Mouse (Mus musculus): ENCODE measurements around the gene Primpol. TPM values are rescaled to one million over a fixed set of nuclear protein-coding genes. Genes with fewer than 3 reads are reported as not detected.

Primpol gene
- 11.6 and 14.8 TPM in 2 replicates for polyA plus RNA-seq (2015; fragmentation: Nextera tagmentation; extraction: Ambion mirVana)

DNA sequence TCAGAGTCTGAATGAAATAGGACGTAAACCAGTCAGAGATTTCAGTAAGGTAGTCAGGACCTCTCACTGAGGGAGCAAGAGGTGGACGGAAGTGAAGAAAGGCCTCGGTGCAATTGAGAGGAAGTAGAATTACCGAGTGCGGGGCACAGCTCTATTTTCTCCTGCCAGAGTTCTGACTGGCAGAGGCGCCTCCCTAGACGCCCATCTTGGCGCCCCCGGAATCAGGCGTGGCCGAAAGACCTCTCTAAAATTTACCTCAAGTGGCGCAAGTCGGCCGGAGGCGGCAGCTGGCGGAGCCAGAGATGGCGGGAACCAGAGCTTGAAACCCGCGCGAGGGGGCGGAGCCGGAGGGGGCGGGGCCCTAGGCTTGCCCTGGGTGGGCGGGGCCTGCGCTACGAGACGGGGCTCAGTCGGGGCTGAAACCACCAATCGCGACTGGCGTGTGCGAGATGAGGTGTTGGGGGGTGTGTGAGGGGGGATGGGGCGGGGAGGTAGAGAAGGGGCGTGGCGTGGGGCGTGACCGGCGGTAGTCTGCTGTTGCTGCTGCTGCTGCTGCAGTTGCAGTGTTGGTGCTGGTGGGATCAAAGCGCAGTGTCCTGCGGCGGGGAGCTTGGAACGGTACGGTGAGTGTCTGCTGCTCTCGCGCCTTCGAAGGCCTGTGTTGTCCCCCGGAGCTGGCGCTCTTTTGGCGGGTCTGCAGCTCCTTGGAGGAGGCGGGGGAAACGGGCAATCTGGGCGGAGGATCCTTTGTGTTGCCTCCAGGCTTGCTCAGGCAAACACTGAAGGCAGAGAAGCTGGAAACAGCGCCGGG lies at the start of gene Primpol, which contains the start of gene Casp3:
Gene Primpol (minus strand): TSS at position 334 of the 811 bp plus-strand sequence.
Gene Casp3 (plus strand): TSS at position 413 of the 811 bp plus-strand sequence.
- peak; percentile 97 for ATAC-seq (ENCODE audit: insufficient number of reproducible peaks, low FRiP score, low TSS enrichment, low read depth)
- WGBS, result under 1% methylated on average over 54 of the region's 54 CpGs
- H3K4me1 ChIP-seq, result peaks cover 30% of the 10 kb centered on the region
- H3K9me3 ChIP-seq (replicated peaks), result no peaks in the 10 kb centered on the region
- H3K27ac ChIP-seq (replicated peaks), result peak within 1 kb of the TSS; percentile 91
- H3K4me2 ChIP-seq (replicated peaks), result peak within 1 kb of the TSS; percentile 78
- no peaks in the 10 kb centered on the region for H3K27me3 ChIP-seq
- peak within 1 kb of the TSS; percentile 83 for H3K4me3 ChIP-seq (replicated peaks)
- peak within 1 kb of the TSS; percentile 85 for H3K9ac ChIP-seq
- no peaks in the 10 kb centered on the region for H3K36me3 ChIP-seq

GRCm38 (mm10) chr8:46655919-46656318 lies 38.9 kb upstream of the Primpol start:
- Histone ChIP-seq H3K9me3 (replicated peaks) (no peaks in the 10 kb centered on the region), H3K4me2 (replicated peaks) (no peak overlapping the region), H3K4me3 (replicated peaks) (no peak overlapping the region), H3K9ac (no peak overlapping the region), H3K4me1 (no peaks in the 10 kb centered on the region), H3K27ac (replicated peaks) (no peak overlapping the region), H3K27me3 (no peaks in the 10 kb centered on the region), H3K36me3 (no peaks in the 10 kb centered on the region)
- no peak for ATAC-seq (ENCODE audit: insufficient number of reproducible peaks, low FRiP score, low TSS enrichment, low read depth)
- 72% methylated on average over 2 of the region's 2 CpGs for WGBS

- no peak overlapping the region for H3K27ac ChIP-seq (replicated peaks)
- H3K9me3 ChIP-seq (replicated peaks), result no peaks in the 10 kb centered on the region
- no peak overlapping the region for H3K4me3 ChIP-seq (replicated peaks)
- H3K36me3 ChIP-seq, result no peaks in the 10 kb centered on the region
- ATAC-seq (ENCODE audit: insufficient number of reproducible peaks, low FRiP score, low TSS enrichment, low read depth), result no peak
- WGBS, result 57% methylated on average over 9 of the region's 9 CpGs
- no peak overlapping the region for H3K9ac ChIP-seq
- H3K4me1 ChIP-seq, result no peaks in the 10 kb centered on the region
- H3K4me2 ChIP-seq (replicated peaks), result no peak overlapping the region
- no peaks in the 10 kb centered on the region for H3K27me3 ChIP-seq
Observed at GRCm38 (mm10) chr8:46651872-46652271, 34.9 kb upstream of the Primpol start.

DNA sequence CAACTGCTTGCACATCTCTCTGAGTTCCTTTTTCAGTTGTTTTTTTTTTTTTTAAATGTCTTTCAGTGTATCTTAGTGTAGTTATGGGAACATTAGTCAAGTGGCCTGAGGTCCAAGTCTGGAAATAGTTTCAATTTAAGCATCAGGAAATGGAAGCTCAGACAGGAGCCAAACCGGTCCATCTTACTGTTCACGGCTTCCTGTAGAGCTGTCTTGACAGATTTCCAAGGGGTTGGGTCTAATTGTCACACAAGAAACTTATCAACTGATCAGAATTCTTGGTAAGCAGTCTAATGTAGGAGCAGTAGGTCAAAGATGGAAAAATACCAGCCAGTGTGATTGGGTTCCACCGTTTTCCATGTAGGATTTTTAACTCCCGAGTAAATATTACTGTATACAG lies 31.4 kb upstream of the Primpol start:
- Histone ChIP-seq H3K9me3 (replicated peaks) (no peaks in the 10 kb centered on the region), H3K4me3 (replicated peaks) (no peak overlapping the region), H3K27me3 (no peaks in the 10 kb centered on the region), H3K9ac (no peak overlapping the region), H3K4me1 (no peaks in the 10 kb centered on the region), H3K36me3 (no peaks in the 10 kb centered on the region), H3K4me2 (replicated peaks) (no peak overlapping the region), H3K27ac (replicated peaks) (no peak overlapping the region)
- ATAC-seq (ENCODE audit: insufficient number of reproducible peaks, low FRiP score, low TSS enrichment, low read depth), result no peak
- 70% methylated on average over 4 of the region's 4 CpGs for WGBS

DNA sequence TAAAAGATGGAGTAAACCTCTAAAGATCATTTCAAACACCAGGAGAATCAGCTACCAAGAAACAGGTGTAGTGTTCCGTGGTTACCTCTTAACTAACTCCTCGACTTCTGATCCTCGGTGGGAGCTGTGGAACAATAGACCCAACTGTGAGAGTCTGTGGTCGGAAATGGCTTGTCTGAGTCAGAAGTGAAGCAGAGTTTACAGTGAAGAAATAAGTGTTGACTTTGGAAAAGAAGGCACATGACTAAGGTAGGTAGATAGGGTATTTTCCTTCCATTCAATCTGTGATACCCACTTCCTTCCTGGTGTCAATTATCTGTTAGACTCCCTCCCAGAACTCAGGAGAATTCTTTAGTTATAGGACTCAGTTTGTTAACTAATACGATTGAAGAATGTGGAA lies 24.3 kb upstream of the Primpol start:
- peaks cover 17% of the 10 kb centered on the region for H3K36me3 ChIP-seq
- H3K9me3 ChIP-seq (replicated peaks), result no peaks in the 10 kb centered on the region
- H3K4me1 ChIP-seq, result peaks cover 5% of the 10 kb centered on the region; the same call in 1 of the 2 replicates
- H3K9ac ChIP-seq, result no peak overlapping the region
- H3K4me3 ChIP-seq (replicated peaks), result no peak overlapping the region
- no peaks in the 10 kb centered on the region for H3K27me3 ChIP-seq
- no peak overlapping the region for H3K4me2 ChIP-seq (replicated peaks)
- ATAC-seq (ENCODE audit: insufficient number of reproducible peaks, low FRiP score, low TSS enrichment, low read depth), result no peak
- WGBS, result 84% methylated on average over 5 of the region's 5 CpGs
- no peak overlapping the region for H3K27ac ChIP-seq (replicated peaks)

DNA sequence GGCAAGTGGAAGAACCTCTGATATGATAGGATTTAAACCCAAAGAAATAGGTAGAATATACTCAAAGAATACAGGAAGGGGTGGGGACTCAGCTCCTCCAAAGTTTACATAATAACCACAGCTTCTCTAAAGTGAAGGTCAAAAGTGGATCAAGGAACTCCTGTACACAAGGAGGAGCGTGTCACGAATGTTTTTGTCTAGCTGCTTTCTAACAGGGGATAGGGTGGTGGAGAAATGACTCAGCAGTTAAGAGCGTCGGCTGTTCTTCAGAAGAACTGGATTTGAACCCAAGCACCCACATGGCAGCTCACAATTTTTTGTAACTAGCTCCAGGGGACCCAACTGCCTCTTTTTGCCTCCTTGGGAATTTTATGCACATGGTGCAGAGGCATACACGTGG lies 22.8 kb upstream of the Primpol start:
- H3K9ac ChIP-seq, result no peak overlapping the region
- H3K9me3 ChIP-seq (replicated peaks), result no peaks in the 10 kb centered on the region
- H3K27me3 ChIP-seq, result no peaks in the 10 kb centered on the region
- H3K27ac ChIP-seq (replicated peaks), result no peak overlapping the region
- ATAC-seq (ENCODE audit: insufficient number of reproducible peaks, low FRiP score, low TSS enrichment, low read depth), result no peak
- H3K4me2 ChIP-seq (replicated peaks), result no peak overlapping the region
- peaks cover 5% of the 10 kb centered on the region; the same call in 1 of the 2 replicates for H3K4me1 ChIP-seq
- no peak overlapping the region for H3K4me3 ChIP-seq (replicated peaks)
- peaks cover 29% of the 10 kb centered on the region for H3K36me3 ChIP-seq
- 88% methylated on average over 5 of the region's 5 CpGs for WGBS

DNA sequence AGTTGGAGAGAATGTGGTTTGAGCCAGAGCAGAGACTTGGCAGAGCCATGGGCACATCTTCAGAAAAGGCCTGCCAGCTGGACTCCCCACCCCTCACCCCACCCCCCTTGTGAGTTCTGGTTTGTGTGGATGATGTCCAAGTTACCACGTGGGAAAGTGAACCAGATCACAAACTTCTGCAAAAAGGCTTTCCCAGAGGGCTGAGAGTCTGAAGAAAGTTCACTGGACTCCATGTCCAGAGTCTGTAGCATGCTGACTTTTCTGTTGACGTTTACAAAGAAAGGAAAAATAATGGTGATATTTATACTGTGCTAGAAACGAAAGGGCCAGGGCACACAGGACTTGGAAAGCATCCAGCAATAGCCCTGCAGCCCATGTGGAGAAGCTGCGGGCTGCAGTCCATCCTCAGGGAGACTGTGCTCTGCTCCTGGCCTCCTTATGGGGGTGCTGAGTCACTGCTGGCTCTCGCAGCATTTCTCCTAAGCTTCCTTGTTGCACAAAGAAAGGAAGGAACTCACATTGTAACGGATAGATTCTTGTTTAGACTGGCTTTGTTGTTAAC lies 22.1 kb upstream of the Primpol start:
- H3K27ac ChIP-seq (replicated peaks), result peak overlapping the region; percentile 25; the same call in 1 of the 2 replicates

DNA sequence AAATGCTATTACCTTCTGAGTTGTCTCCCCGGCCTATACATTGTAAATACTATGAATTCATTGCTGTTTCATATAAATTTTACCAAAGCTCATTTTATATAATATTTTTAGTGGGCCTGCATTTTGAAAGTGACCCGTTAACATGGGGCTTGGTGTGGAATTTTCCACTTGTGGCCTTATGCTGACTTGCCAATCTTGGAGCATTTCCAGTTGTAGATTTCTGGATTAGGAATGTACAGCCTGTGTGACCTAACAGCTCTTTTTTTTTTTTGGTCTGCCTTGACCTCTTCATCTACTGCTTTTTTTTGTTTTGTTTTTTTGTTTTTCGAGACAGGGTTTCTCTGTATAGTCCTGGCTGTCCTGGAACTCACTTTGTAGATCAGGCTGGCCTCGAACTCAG lies 13.9 kb upstream of the Primpol start:
- Histone ChIP-seq H3K27ac (replicated peaks) (no peak overlapping the region), H3K9ac (no peak overlapping the region), H3K4me3 (replicated peaks) (no peak overlapping the region), H3K9me3 (replicated peaks) (no peaks in the 10 kb centered on the region), H3K36me3 (peaks cover 35% of the 10 kb centered on the region), H3K4me2 (replicated peaks) (no peak overlapping the region), H3K4me1 (no peaks in the 10 kb centered on the region), H3K27me3 (no peaks in the 10 kb centered on the region)
- 91% methylated on average over 4 of the region's 4 CpGs for WGBS
- no peak for ATAC-seq (ENCODE audit: insufficient number of reproducible peaks, low FRiP score, low TSS enrichment, low read depth)

More for the DNA sequence above, 22.1 kb upstream of the Primpol start:
- Histone ChIP-seq H3K27me3 (no peaks in the 10 kb centered on the region), H3K36me3 (peaks cover 35% of the 10 kb centered on the region), H3K4me3 (replicated peaks) (no peak overlapping the region), H3K9me3 (replicated peaks) (no peaks in the 10 kb centered on the region), H3K4me1 (peaks cover 5% of the 10 kb centered on the region; the same call in 1 of the 2 replicates), H3K9ac (no peak overlapping the region), H3K4me2 (replicated peaks) (no peak overlapping the region)
- ATAC-seq (ENCODE audit: insufficient number of reproducible peaks, low FRiP score, low TSS enrichment, low read depth), result peak; percentile 69
- 45% methylated on average over 6 of the region's 6 CpGs for WGBS

DNA sequence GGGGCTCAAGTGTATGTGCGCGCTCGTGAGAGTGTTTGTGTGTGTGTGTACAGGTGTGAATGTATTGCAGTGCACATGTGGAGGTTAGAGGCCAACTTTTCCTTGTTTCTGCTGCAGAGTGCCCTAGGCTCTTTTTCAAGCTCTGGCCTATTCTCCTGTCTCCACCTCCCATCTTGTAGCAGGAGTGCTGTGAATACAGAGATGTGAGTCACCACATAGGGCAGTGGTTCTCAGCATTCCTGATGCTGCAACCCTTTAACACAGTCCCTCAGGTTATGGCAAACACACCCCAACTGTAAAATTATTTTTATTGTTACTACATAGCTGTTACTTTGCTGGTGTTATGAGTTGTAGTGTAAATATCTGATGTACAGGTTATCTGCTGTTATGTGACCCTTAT lies 13.4 kb upstream of the Primpol start:
- Histone ChIP-seq H3K27ac (replicated peaks) (no peak overlapping the region), H3K9me3 (replicated peaks) (no peaks in the 10 kb centered on the region), H3K4me2 (replicated peaks) (no peak overlapping the region), H3K4me1 (no peaks in the 10 kb centered on the region), H3K4me3 (replicated peaks) (no peak overlapping the region), H3K27me3 (no peaks in the 10 kb centered on the region), H3K36me3 (peaks cover 31% of the 10 kb centered on the region), H3K9ac (no peak overlapping the region)
- no peak for ATAC-seq (ENCODE audit: insufficient number of reproducible peaks, low FRiP score, low TSS enrichment, low read depth)
- WGBS, result 88% methylated on average over 3 of the region's 3 CpGs

- Histone ChIP-seq H3K9me3 (replicated peaks) (no peaks in the 10 kb centered on the region), H3K4me1 (no peaks in the 10 kb centered on the region), H3K36me3 (peaks cover 16% of the 10 kb centered on the region), H3K4me2 (replicated peaks) (no peak overlapping the region), H3K9ac (no peak overlapping the region), H3K27me3 (no peaks in the 10 kb centered on the region), H3K27ac (replicated peaks) (no peak overlapping the region), H3K4me3 (replicated peaks) (no peak overlapping the region)
- WGBS, result 96% methylated on average over 1 of the region's 1 CpGs
- no peak for ATAC-seq (ENCODE audit: insufficient number of reproducible peaks, low FRiP score, low TSS enrichment, low read depth)
Observed at GRCm38 (mm10) chr8:46628645-46629044, 11.6 kb upstream of the Primpol start.

GRCm38 (mm10) chr8:46627881-46628280 lies 10.9 kb upstream of the Primpol start:
- H3K4me1 ChIP-seq, result no peaks in the 10 kb centered on the region
- no peaks in the 10 kb centered on the region for H3K9me3 ChIP-seq (replicated peaks)
- no peak overlapping the region for H3K4me2 ChIP-seq (replicated peaks)
- H3K9ac ChIP-seq, result no peak overlapping the region
- H3K27ac ChIP-seq (replicated peaks), result no peak overlapping the region
- H3K27me3 ChIP-seq, result no peaks in the 10 kb centered on the region
- peaks cover 8% of the 10 kb centered on the region for H3K36me3 ChIP-seq
- 70% methylated on average over 7 of the region's 7 CpGs for WGBS
- no peak overlapping the region for H3K4me3 ChIP-seq (replicated peaks)
- ATAC-seq (ENCODE audit: insufficient number of reproducible peaks, low FRiP score, low TSS enrichment, low read depth), result no peak
